ENCODE assay signal across 8 mouse cellular contexts in the genomic region with DNA sequence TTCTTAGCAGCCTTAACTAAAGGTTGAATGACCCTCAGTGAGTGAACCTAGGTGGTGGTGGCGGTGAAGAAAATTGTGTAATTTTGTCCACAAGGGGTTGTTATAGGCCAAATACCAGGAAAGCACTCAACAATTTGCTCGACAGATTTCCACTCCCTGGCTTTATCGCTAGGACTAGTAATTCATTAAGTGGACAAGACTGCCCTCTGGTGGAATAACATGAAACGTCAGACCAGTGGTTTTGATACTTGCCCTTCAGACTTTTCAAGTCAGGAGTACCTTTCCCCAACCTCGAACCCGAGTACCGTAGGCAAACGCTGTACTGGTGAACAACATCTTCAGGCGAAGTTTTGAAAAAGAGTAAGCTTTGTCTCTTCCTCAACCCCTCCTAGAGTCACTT. TPM values are rescaled to one million over a fixed set of nuclear protein-coding genes. Genes with fewer than 3 reads are reported as not detected.
DNase-seq lines count a peak whose midpoint lies in the region; ATAC-seq and TF ChIP-seq lines count a peak whose summit lies in the region.

No protein-coding gene starts in this region.

- peak overlapping the region; percentile 12; the same call in 1 of the 2 replicates for H3K27ac ChIP-seq in embryonic facial prominence, embryonic 13.5 days
- no peak overlapping the region for H3K27ac ChIP-seq in heart, embryonic 16.5 days (ENCODE audit: low read length)
- H3K27ac ChIP-seq in liver, embryonic 11.5 days (ENCODE audit: low read depth, low read length): no peak overlapping the region
- peak overlapping the region; percentile 85; the same call in 1 of the 2 replicates for H3K27ac ChIP-seq in testis, adult 2 months (ENCODE audit: control insufficient read depth, insufficient read depth, low read depth, low read length)

- under 1% methylated on average over 9 of the region's 9 CpGs for WGBS in embryonic facial prominence, embryonic 13.5 days
- under 1% methylated on average over 9 of the region's 9 CpGs for WGBS in heart, embryonic 16.5 days
- under 1% methylated on average over 9 of the region's 9 CpGs for WGBS in liver, embryonic 11.5 days

- DNase-seq in CD4-positive helper T cell, adult 2 months (ENCODE audit: low read depth, low spot score): peak; percentile 82
- peak; percentile 82 for DNase-seq in adrenal gland, postnatal 10 days
- peak; percentile 85 for DNase-seq in kidney, postnatal 10 days
- DNase-seq in liver, embryonic 11.5 days (ENCODE audit: low spot score): peak; percentile 57
- peak; percentile 93 for DNase-seq in naive thymus-derived CD4-positive, alpha-beta T cell, adult 2 months (ENCODE audit: low read depth)

- H3K4me1 ChIP-seq in embryonic facial prominence, embryonic 13.5 days: peaks cover 32% of the 10 kb centered on the region
- peaks cover 18% of the 10 kb centered on the region for H3K4me1 ChIP-seq in heart, embryonic 16.5 days (ENCODE audit: control insufficient read depth, insufficient read depth, low read length)
- H3K4me1 ChIP-seq in liver, embryonic 11.5 days (replicated peaks; ENCODE audit: control insufficient read depth, insufficient read depth, low read length): no peaks in the 10 kb centered on the region; the same call in none of the 2 replicates
- peaks cover 30% of the 10 kb centered on the region for H3K4me1 ChIP-seq in testis, adult 2 months (ENCODE audit: control insufficient read depth, insufficient read depth, low read length)

- H3K27me3 ChIP-seq in embryonic facial prominence, embryonic 13.5 days: peaks cover 20% of the 10 kb centered on the region
- peaks cover 14% of the 10 kb centered on the region for H3K27me3 ChIP-seq in heart, embryonic 16.5 days (ENCODE audit: control insufficient read depth, insufficient read depth, low read length)
- H3K27me3 ChIP-seq in liver, embryonic 11.5 days (replicated peaks; ENCODE audit: control insufficient read depth, insufficient read depth, low read length): peaks cover 41% of the 10 kb centered on the region
- no peaks in the 10 kb centered on the region for H3K27me3 ChIP-seq in testis, adult 2 months (ENCODE audit: control insufficient read depth, insufficient read depth, low read length)

- no peaks in the 10 kb centered on the region for H3K36me3 ChIP-seq in embryonic facial prominence, embryonic 13.5 days
- no peaks in the 10 kb centered on the region for H3K36me3 ChIP-seq in heart, embryonic 16.5 days (ENCODE audit: control insufficient read depth, insufficient read depth)
- H3K36me3 ChIP-seq in liver, embryonic 11.5 days (ENCODE audit: control insufficient read depth, insufficient read depth, low read length): no peaks in the 10 kb centered on the region
- no peaks in the 10 kb centered on the region for H3K36me3 ChIP-seq in testis, adult 2 months (ENCODE audit: control insufficient read depth, insufficient read depth, low read length)

- no peak for ATAC-seq in embryonic facial prominence, embryonic 13.5 days (ENCODE audit: insufficient number of reproducible peaks, insufficient read depth, low FRiP score, low TSS enrichment, low read depth)
- peak; percentile 53 for ATAC-seq in heart, embryonic 16.5 days (replicated peaks; ENCODE audit: extremely low read depth, insufficient read depth, low FRiP score)
- no peak; the same call in 1 of the 2 replicates for ATAC-seq in liver, embryonic 11.5 days (replicated peaks; ENCODE audit: low FRiP score)

- H3K9ac ChIP-seq in embryonic facial prominence, embryonic 13.5 days: 0 out of 2 replicates have a peak overlapping the region, but pooled peaks have one; percentile 52
- H3K9ac ChIP-seq in heart, embryonic 16.5 days (ENCODE audit: low read length): peak overlapping the region; percentile 66
- no peak overlapping the region for H3K9ac ChIP-seq in liver, embryonic 11.5 days (ENCODE audit: low read depth, low read length)

- peak; percentile 23; the same call in 1 of the 2 replicates for TF ChIP-seq CTCF in testis, adult 2 months (IDR thresholded peaks at IDR 0.05; ENCODE audit: control insufficient read depth, insufficient read depth, insufficient replicate concordance, low read depth, low read length)

- no peak for TF ChIP-seq POLR2A in testis, adult 2 months (IDR thresholded peaks at IDR 0.05; ENCODE audit: control insufficient read depth, low read depth, low read length)

- peak overlapping the region; percentile 50 for H3K4me2 ChIP-seq in embryonic facial prominence, embryonic 13.5 days
- peak overlapping the region; percentile 63 for H3K4me2 ChIP-seq in heart, embryonic 16.5 days (ENCODE audit: low read depth, low read length)
- H3K4me2 ChIP-seq in liver, embryonic 11.5 days: peak overlapping the region; percentile 28

- peak overlapping the region; percentile 20 for H3K4me3 ChIP-seq in embryonic facial prominence, embryonic 13.5 days
- H3K4me3 ChIP-seq in heart, embryonic 16.5 days (ENCODE audit: low read length): peak overlapping the region; percentile 33
- no peak overlapping the region for H3K4me3 ChIP-seq in liver, embryonic 11.5 days (ENCODE audit: low read depth, low read length)
- H3K4me3 ChIP-seq in testis, adult 2 months (ENCODE audit: control insufficient read depth, low read depth, low read length): peak overlapping the region; percentile 90

- no peaks in the 10 kb centered on the region for H3K9me3 ChIP-seq in embryonic facial prominence, embryonic 13.5 days
- no peaks in the 10 kb centered on the region for H3K9me3 ChIP-seq in heart, embryonic 16.5 days (replicated peaks; ENCODE audit: control insufficient read depth, low read length)
- H3K9me3 ChIP-seq in liver, embryonic 11.5 days (ENCODE audit: control insufficient read depth, low read length): no peaks in the 10 kb centered on the region

RNA-seq across cellular contexts. Expression of a gene that starts 3.9 kb away (rescaled TPM):
- 1 to 10 TPM; 3.0 to 4.5 TPM for total RNA-seq in adrenal gland, postnatal 10 days (2021)
- polyA plus RNA-seq in embryonic facial prominence, embryonic 13.5 days (2015; fragmentation: Nextera tagmentation; extraction: Ambion mirVana): 7.0 and 8.3 TPM in 2 replicates
- polyA plus RNA-seq in heart, embryonic 16.5 days (2015; fragmentation: Nextera tagmentation; extraction: Ambion mirVana): 1.7 and 2.0 TPM in 2 replicates
- polyA plus RNA-seq in liver, embryonic 11.5 days (2014; fragmentation: Nextera tagmentation; extraction: Ambion mirVana): 3.3 and 3.5 TPM in 2 replicates
- polyA plus RNA-seq in testis, adult 2 months (2012; rRNA removed): 0.82 and 0.93 TPM in 2 replicates

RNA-seq across cellular contexts. Expression of a gene that starts 5.4 kb away (rescaled TPM):
- 100 to 1,000 TPM; 243 to 263 TPM for total RNA-seq in adrenal gland, postnatal 10 days (2021)
- 663 and 674 TPM in 2 replicates for polyA plus RNA-seq in embryonic facial prominence, embryonic 13.5 days (2015; fragmentation: Nextera tagmentation; extraction: Ambion mirVana)
- 402 and 430 TPM in 2 replicates for polyA plus RNA-seq in heart, embryonic 16.5 days (2015; fragmentation: Nextera tagmentation; extraction: Ambion mirVana)
- 193 and 198 TPM in 2 replicates for polyA plus RNA-seq in liver, embryonic 11.5 days (2014; fragmentation: Nextera tagmentation; extraction: Ambion mirVana)
- polyA plus RNA-seq in testis, adult 2 months (2012; rRNA removed): 28.8 and 30.9 TPM in 2 replicates

RNA-seq across cellular contexts. Expression of a gene that starts 27.3 kb away (rescaled TPM):
- 10 to 100 TPM; 16.4 to 22.8 TPM for total RNA-seq in adrenal gland, postnatal 10 days (2021)
- 12.7 and 16.4 TPM in 2 replicates for polyA plus RNA-seq in embryonic facial prominence, embryonic 13.5 days (2015; fragmentation: Nextera tagmentation; extraction: Ambion mirVana)
- 13.0 and 14.6 TPM in 2 replicates for polyA plus RNA-seq in heart, embryonic 16.5 days (2015; fragmentation: Nextera tagmentation; extraction: Ambion mirVana)
- polyA plus RNA-seq in liver, embryonic 11.5 days (2014; fragmentation: Nextera tagmentation; extraction: Ambion mirVana): 11.1 and 13.1 TPM in 2 replicates
- 7.5 and 8.9 TPM in 2 replicates for polyA plus RNA-seq in testis, adult 2 months (2012; rRNA removed)

RNA-seq across cellular contexts. Expression of a gene that starts 28.4 kb away (rescaled TPM):
- total RNA-seq in adrenal gland, postnatal 10 days (2021): 100 to 1,000 TPM; 216 to 240 TPM
- polyA plus RNA-seq in embryonic facial prominence, embryonic 13.5 days (2015; fragmentation: Nextera tagmentation; extraction: Ambion mirVana): 206 and 216 TPM in 2 replicates
- 224 and 225 TPM in 2 replicates for polyA plus RNA-seq in heart, embryonic 16.5 days (2015; fragmentation: Nextera tagmentation; extraction: Ambion mirVana)
- 128 and 140 TPM in 2 replicates for polyA plus RNA-seq in liver, embryonic 11.5 days (2014; fragmentation: Nextera tagmentation; extraction: Ambion mirVana)
- polyA plus RNA-seq in testis, adult 2 months (2012; rRNA removed): 97.9 and 108 TPM in 2 replicates

RNA-seq across cellular contexts. Expression of a gene that starts 38.2 kb away (rescaled TPM):
- 10 to 100 TPM; 24.4 to 36.7 TPM for total RNA-seq in adrenal gland, postnatal 10 days (2021)
- 1.2 and 2.0 TPM in 2 replicates for polyA plus RNA-seq in embryonic facial prominence, embryonic 13.5 days (2015; fragmentation: Nextera tagmentation; extraction: Ambion mirVana)
- 10.3 and 11.9 TPM in 2 replicates for polyA plus RNA-seq in heart, embryonic 16.5 days (2015; fragmentation: Nextera tagmentation; extraction: Ambion mirVana)
- polyA plus RNA-seq in liver, embryonic 11.5 days (2014; fragmentation: Nextera tagmentation; extraction: Ambion mirVana): 0.14 and 0.21 TPM in 2 replicates
- polyA plus RNA-seq in testis, adult 2 months (2012; rRNA removed): 19.0 and 19.1 TPM in 2 replicates

Comparison
In these comparisons a context has a peak if more than half of its experiments do, and no peak if none do; other contexts are left out.
1. H3K27ac ChIP-seq: peak in embryonic facial prominence, embryonic 13.5 days (single experiment) and testis, adult 2 months (single experiment); none in heart, embryonic 16.5 days (single experiment) and liver, embryonic 11.5 days (single experiment).
2. Peak in every context shown above with its lines, with median percentiles within 50 percentile points of each other: DNase-seq and H3K4me2 ChIP-seq.